Comparison of ENCODE assay signal across 19 mouse cellular contexts in the genomic region with DNA sequence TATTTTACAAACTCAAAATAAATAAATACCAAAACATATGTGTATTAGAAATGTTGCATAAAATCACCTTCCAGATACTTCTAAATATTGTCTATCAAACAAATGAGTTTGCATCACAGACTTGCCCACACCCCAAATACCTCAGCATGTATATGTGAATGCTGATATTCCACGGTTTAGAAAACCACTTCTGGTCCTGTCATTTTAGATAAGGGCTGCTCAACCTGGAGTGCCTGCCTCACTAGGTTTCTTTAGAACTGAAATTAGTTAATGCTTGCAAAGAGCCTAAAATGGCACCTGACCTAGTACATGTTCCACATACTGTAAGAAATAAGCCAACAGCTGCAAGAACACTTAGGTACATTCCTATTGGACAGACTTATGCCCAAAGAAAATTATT. TPM values are rescaled to one million over a fixed set of nuclear protein-coding genes. Genes with fewer than 3 reads are reported as not detected.
DNase-seq lines count a peak whose midpoint lies in the region; ATAC-seq lines count a peak whose summit lies in the region.
"Had no signal": no experiment of that assay in that cellular context is flagged by ENCODE, and none has a peak within 500 bp of the region (broad histone marks: within the 10 kb centered on the region; RNA-seq: fewer than 3 reads in every experiment).

No protein-coding gene starts in this region.

- H3K4me1 ChIP-seq in liver, embryonic 11.5 days (replicated peaks; ENCODE audit: control insufficient read depth, insufficient read depth, low read length) = peaks cover 42% of the 10 kb centered on the region
- H3K4me1 ChIP-seq in liver, embryonic 15.5 days (replicated peaks) = peaks cover 57% of the 10 kb centered on the region

- no peak overlapping the region for H3K9ac ChIP-seq in liver, embryonic 11.5 days (ENCODE audit: low read depth, low read length)
- no peak overlapping the region for H3K9ac ChIP-seq in liver, embryonic 15.5 days
- H3K9ac ChIP-seq: embryonic facial prominence, embryonic 13.5 days; forebrain, embryonic 12.5 days; heart, embryonic 12.5 days; hindbrain, embryonic 15.5 days had no signal

- ATAC-seq in liver, embryonic 11.5 days (replicated peaks; ENCODE audit: low FRiP score) = peak; percentile 79
- ATAC-seq in common myeloid progenitor, adult 5-6 weeks (replicated peaks; ENCODE audit: low read depth, poor library complexity, severe bottlenecking) = peak; percentile 76
- 0 out of 2 replicates have a peak, but pooled peaks have one; percentile 49 for ATAC-seq in liver, embryonic 15.5 days (ENCODE audit: insufficient read depth)
- ATAC-seq in megakaryocyte-erythroid progenitor cell, adult 5-6 weeks (replicated peaks; ENCODE audit: low FRiP score, low TSS enrichment, poor library complexity, severe bottlenecking) = peak; percentile 87
- ATAC-seq: activated CD4-positive, CD25-positive, alpha-beta regulatory T cell, adult 4 months; forebrain, embryonic 16.5 days had no signal

- no peaks in the 10 kb centered on the region for H3K9me3 ChIP-seq in liver, embryonic 11.5 days (ENCODE audit: control insufficient read depth, low read length)
- no peaks in the 10 kb centered on the region for H3K9me3 ChIP-seq in liver, embryonic 15.5 days (replicated peaks)
- H3K9me3 ChIP-seq: embryonic facial prominence, embryonic 13.5 days; forebrain, embryonic 12.5 days; heart, embryonic 12.5 days; hindbrain, embryonic 10.5 days; hindbrain, embryonic 15.5 days had no signal

- WGBS in liver, embryonic 11.5 days = 32% methylated on average over 1 of the region's 1 CpGs
- 8% methylated on average over 1 of the region's 1 CpGs for WGBS in liver, embryonic 15.5 days (ENCODE audit: insufficient replicate concordance)

- no peaks in the 10 kb centered on the region for H3K36me3 ChIP-seq in liver, embryonic 11.5 days (ENCODE audit: control insufficient read depth, insufficient read depth, low read length)
- H3K36me3 ChIP-seq in liver, embryonic 15.5 days (replicated peaks) = no peaks in the 10 kb centered on the region
- H3K36me3 ChIP-seq: embryonic facial prominence, embryonic 13.5 days; heart, embryonic 12.5 days; hindbrain, embryonic 15.5 days had no signal

- H3K4me2 ChIP-seq in liver, embryonic 11.5 days = no peak overlapping the region
- no peak overlapping the region for H3K4me2 ChIP-seq in liver, embryonic 15.5 days
- H3K4me2 ChIP-seq: embryonic facial prominence, embryonic 13.5 days; forebrain, embryonic 12.5 days; heart, embryonic 12.5 days; hindbrain, embryonic 15.5 days had no signal

- no peak overlapping the region for H3K4me3 ChIP-seq in liver, embryonic 11.5 days (ENCODE audit: low read depth, low read length)
- H3K4me3 ChIP-seq in liver, embryonic 15.5 days (replicated peaks) = no peak overlapping the region
- H3K4me3 ChIP-seq: embryonic facial prominence, embryonic 13.5 days; forebrain, embryonic 12.5 days; heart, embryonic 12.5 days; hindbrain, embryonic 10.5 days; hindbrain, embryonic 15.5 days had no signal

- H3K27ac ChIP-seq in liver, embryonic 11.5 days (ENCODE audit: low read depth, low read length) = no peak overlapping the region
- no peak overlapping the region for H3K27ac ChIP-seq in liver, embryonic 15.5 days (replicated peaks)
- H3K27ac ChIP-seq: embryonic facial prominence, embryonic 13.5 days; forebrain, embryonic 12.5 days; hindbrain, embryonic 10.5 days; hindbrain, embryonic 15.5 days had no signal

- DNase-seq in liver, embryonic 11.5 days (ENCODE audit: low spot score) = no peak
- no peak for DNase-seq in liver
- no peak for DNase-seq in cerebellum, adult 11-12 months
- DNase-seq in cerebellum, adult 9-11 months = no peak
- no peak for DNase-seq in T-cell, adult 2 months (ENCODE audit: low spot score)
- DNase-seq: adrenal gland, postnatal 14 days; cerebellum, adult 8-10 months; cerebellum, postnatal 25 days; gastrocnemius, postnatal 14 days had no signal

- H3K27me3 ChIP-seq in liver, embryonic 11.5 days (replicated peaks; ENCODE audit: control insufficient read depth, insufficient read depth, low read length) = no peaks in the 10 kb centered on the region
- peaks cover 5% of the 10 kb centered on the region; the same call in 1 of the 2 replicates for H3K27me3 ChIP-seq in liver, embryonic 15.5 days
- H3K27me3 ChIP-seq: embryonic facial prominence, embryonic 13.5 days; forebrain, embryonic 12.5 days; heart, embryonic 12.5 days; hindbrain, embryonic 15.5 days had no signal

RNA-seq across cellular contexts. Expression of a gene that starts 5.7 kb away (rescaled TPM):
- 85.7 and 89.5 TPM in 2 replicates for polyA plus RNA-seq in liver, embryonic 11.5 days (2014; fragmentation: Nextera tagmentation; extraction: Ambion mirVana)
- 2.0 and 9.5 TPM in 2 replicates for total RNA-seq in common myeloid progenitor, adult 5-6 weeks (2017)
- 25.5 and 28.7 TPM in 2 replicates for polyA plus RNA-seq in liver, embryonic 15.5 days (2015; fragmentation: Nextera tagmentation; extraction: Ambion mirVana)
- 0.77 and 3.5 TPM in 2 replicates for total RNA-seq in megakaryocyte-erythroid progenitor cell, adult 5-6 weeks (2014; fragmentation: Nextera tagmentation)
- 1.2 and 3.5 TPM in 2 replicates for total RNA-seq in megakaryocyte-erythroid progenitor cell, adult 5-6 weeks (2017)
